Mouse (Mus musculus) megakaryocyte, embryonic 14.5 days (primary cell): ENCODE data around the gene Megf9. TPM values are rescaled to one million over a fixed set of nuclear protein-coding genes. Genes with fewer than 3 reads are reported as not detected.

Source experiments
- H3K27me3 ChIP-seq: replicated peaks from 2 replicates; pipeline ENCODE3; 2012; ENCODE audit warnings: inconsistent platforms
- H3K36me3 ChIP-seq: replicated peaks from 2 replicates; pipeline ENCODE3; 2012; ENCODE audit warnings: low read length, inconsistent platforms, mixed read lengths
- H3K4me1 ChIP-seq: 2 replicates; pipeline ENCODE4 v1.6.1; 2012; ENCODE audit warnings: inconsistent platforms
- H3K4me3 ChIP-seq: replicated peaks from 2 replicates; pipeline ENCODE3; 2012; ENCODE audit warnings: moderate library complexity, mild to moderate bottlenecking, inconsistent platforms
- H3K9me3 ChIP-seq: 2 replicates; pipeline ENCODE4 v1.6.1; 2012; ENCODE audit warnings: inconsistent platforms
- FLI1 ChIP-seq: IDR thresholded peaks from 2 replicates; pipeline ENCODE4 v1.6.1; 2012; ENCODE audit warnings: low read length, inconsistent platforms, mixed read lengths
- GATA1 ChIP-seq: IDR thresholded peaks from 3 replicates; pipeline ENCODE4 v1.6.1; 2012; ENCODE audit warnings: mixed read lengths, low read length, inconsistent platforms, borderline replicate concordance
- polyA plus RNA-seq: library from polyadenylated mRNA; stranded (reverse); fragments of >175 nt; gene quantifications from 2 replicates; pipeline ENCODE4 v1.2.3, GENCODE M21; 2012; ENCODE audit warnings: low replicate concordance; ENCODE audit not compliant: insufficient read depth

Megf9 gene
- polyA plus RNA-seq, 1 experiment: 1.0 TPM

- no peaks in the 10 kb centered on the region for H3K36me3 ChIP-seq
- TF ChIP-seq GATA1: no peak
- no peak for TF ChIP-seq FLI1
These were observed 9.6 kb upstream of the Megf9 start for GRCm38 (mm10) chr4:70544390-70544789.

GRCm38 (mm10) chr4:70542387-70542786 lies 7.6 kb upstream of the Megf9 start:
- Histone ChIP-seq H3K4me3 (no peak overlapping the region), H3K36me3 (no peaks in the 10 kb centered on the region), H3K9me3 (no peaks in the 10 kb centered on the region), H3K27me3 (peaks cover 13% of the 10 kb centered on the region), H3K4me1 (peaks cover 9% of the 10 kb centered on the region)
- TF ChIP-seq FLI1 (no peak), GATA1 (no peak)

More at GRCm38 (mm10) chr4:70544390-70544789, 9.6 kb upstream of the Megf9 start:
- Histone ChIP-seq H3K9me3 (no peaks in the 10 kb centered on the region), H3K27me3 (peaks cover 10% of the 10 kb centered on the region), H3K4me3 (no peak overlapping the region), H3K4me1 (peaks cover 9% of the 10 kb centered on the region)

GRCm38 (mm10) chr4:70540743-70541142 lies 5.9 kb upstream of the Megf9 start:
- TF ChIP-seq GATA1 (no peak), FLI1 (no peak)
- Histone ChIP-seq H3K4me3 (no peak overlapping the region), H3K9me3 (no peaks in the 10 kb centered on the region), H3K27me3 (peaks cover 8% of the 10 kb centered on the region), H3K4me1 (peaks cover 19% of the 10 kb centered on the region), H3K36me3 (no peaks in the 10 kb centered on the region)

GRCm38 (mm10) chr4:70536661-70537580 lies 2.1 kb upstream of the Megf9 start:
- Histone ChIP-seq H3K9me3 (no peaks in the 10 kb centered on the region), H3K36me3 (no peaks in the 10 kb centered on the region), H3K4me1 (peaks cover 31% of the 10 kb centered on the region), H3K27me3 (peaks cover 14% of the 10 kb centered on the region), H3K4me3 (no peak overlapping the region)
- TF ChIP-seq FLI1: no peak
- no peak for TF ChIP-seq GATA1

- H3K4me3 ChIP-seq: peak overlapping the region; percentile 94
- peaks cover 31% of the 10 kb centered on the region for H3K4me1 ChIP-seq
These were observed 1.0 kb upstream of the Megf9 start for GRCm38 (mm10) chr4:70535711-70536311.

GRCm38 (mm10) chr4:70535289-70535688 lies 494 bp upstream of the Megf9 start:
- peak overlapping the region; percentile 94 for H3K4me3 ChIP-seq
- TF ChIP-seq GATA1 (no peak), FLI1 (no peak)
- H3K4me1 ChIP-seq: peaks cover 31% of the 10 kb centered on the region

More at GRCm38 (mm10) chr4:70535711-70536311, 1.0 kb upstream of the Megf9 start:
- H3K9me3 ChIP-seq: no peaks in the 10 kb centered on the region
- no peak for TF ChIP-seq FLI1
- TF ChIP-seq GATA1: no peak
- H3K36me3 ChIP-seq: no peaks in the 10 kb centered on the region
- H3K27me3 ChIP-seq: peaks cover 12% of the 10 kb centered on the region

GRCm38 (mm10) chr4:70534078-70534890 lies 511 bp downstream of the Megf9 start:
- Histone ChIP-seq H3K27me3 (peaks cover 9% of the 10 kb centered on the region), H3K36me3 (no peaks in the 10 kb centered on the region), H3K4me1 (peaks cover 31% of the 10 kb centered on the region), H3K9me3 (no peaks in the 10 kb centered on the region), H3K4me3 (peak overlapping the region; percentile 94)
- no peak for TF ChIP-seq GATA1
- TF ChIP-seq FLI1: no peak

More at GRCm38 (mm10) chr4:70535289-70535688, 494 bp upstream of the Megf9 start:
- Histone ChIP-seq H3K36me3 (no peaks in the 10 kb centered on the region), H3K27me3 (peaks cover 12% of the 10 kb centered on the region), H3K9me3 (no peaks in the 10 kb centered on the region)

- Histone ChIP-seq H3K4me3 (peak overlapping the region; percentile 28), H3K9me3 (no peaks in the 10 kb centered on the region), H3K4me1 (peaks cover 31% of the 10 kb centered on the region), H3K27me3 (peaks cover 6% of the 10 kb centered on the region), H3K36me3 (no peaks in the 10 kb centered on the region)
- no peak for TF ChIP-seq FLI1
- no peak for TF ChIP-seq GATA1
These were observed 1.6 kb downstream of the Megf9 start for GRCm38 (mm10) chr4:70533056-70533805.

GRCm38 (mm10) chr4:70531021-70531420 lies 3.8 kb downstream of the Megf9 start:
- no peaks in the 10 kb centered on the region for H3K36me3 ChIP-seq
- H3K4me1 ChIP-seq: peaks cover 24% of the 10 kb centered on the region
- H3K4me3 ChIP-seq: no peak overlapping the region
- H3K9me3 ChIP-seq: no peaks in the 10 kb centered on the region
- no peak for TF ChIP-seq GATA1
- no peak for TF ChIP-seq FLI1
- peaks cover 6% of the 10 kb centered on the region for H3K27me3 ChIP-seq

GRCm38 (mm10) chr4:70528622-70529021 lies 6.2 kb downstream of the Megf9 start:
- Histone ChIP-seq H3K4me3 (no peak overlapping the region), H3K27me3 (no peaks in the 10 kb centered on the region), H3K4me1 (peaks cover 3% of the 10 kb centered on the region; the same call in 1 of the 2 replicates), H3K36me3 (no peaks in the 10 kb centered on the region), H3K9me3 (no peaks in the 10 kb centered on the region)
- no peak for TF ChIP-seq FLI1
- no peak for TF ChIP-seq GATA1
